Mouse (Mus musculus) heart, postnatal 0 days (tissue): ENCODE measurements around the gene Myom3.

Experiments used
- CTCF ChIP-seq: IDR thresholded peaks from 2 replicates; pipeline ENCODE4 v1.5.1; 2016; ENCODE audit warnings: antibody characterized with exemption, control low read depth, low read depth
- EP300 ChIP-seq: IDR thresholded peaks from 2 replicates; pipeline ENCODE4 v1.6.1; 2016; ENCODE audit warnings: antibody characterized with exemption, low read depth

DNA sequence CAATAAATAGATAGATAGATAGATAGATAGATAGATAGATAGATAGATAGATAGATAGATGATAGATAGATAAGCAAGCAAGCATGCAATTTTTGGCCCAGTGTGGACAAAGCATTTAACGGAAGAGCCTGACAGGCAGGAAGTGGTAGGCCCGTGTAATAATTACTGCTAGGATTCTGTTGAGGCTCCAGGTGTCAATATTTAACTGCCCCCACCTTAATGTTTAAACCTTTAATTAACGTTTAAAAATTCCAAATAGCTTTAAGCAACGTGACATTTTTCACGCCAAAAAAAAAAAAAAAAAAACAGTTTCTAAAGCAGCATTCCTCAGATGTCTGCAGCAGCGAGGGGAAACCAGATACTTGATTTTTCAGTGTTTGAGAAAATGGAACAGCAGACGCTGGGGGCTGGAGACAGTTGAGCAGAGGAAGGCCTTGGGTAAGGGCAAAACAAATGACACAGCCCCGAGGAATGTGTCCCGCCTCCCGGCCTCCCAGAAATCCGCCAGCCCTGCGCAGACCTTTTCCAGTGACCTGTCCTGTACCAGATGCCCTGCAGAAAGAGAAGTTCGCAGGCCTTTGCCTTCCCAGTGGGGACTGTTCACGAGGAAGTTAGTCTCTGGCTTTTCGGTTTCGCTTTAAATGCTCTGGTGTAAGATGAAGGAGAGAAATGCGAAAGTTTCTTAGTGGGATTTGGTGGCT, 60.5 kb downstream of the Myom3 start:
- TF ChIP-seq CTCF = no peak
- no peak for TF ChIP-seq EP300
